Mouse (Mus musculus): Measurements from ENCODE around the gene Ube2k. TPM values are rescaled to one million over a fixed set of nuclear protein-coding genes. Genes with fewer than 3 reads are reported as not detected.
"Not testable (repeated sequence)": the region's sequence is repeated elsewhere in the genome, so short reads cannot be mapped to it uniquely, and the experiment has no call there.

The Ube2k gene
- total and polyA plus RNA-seq, 3 experiments = 52.9 to 231 TPM; not detected in 1

DNA sequence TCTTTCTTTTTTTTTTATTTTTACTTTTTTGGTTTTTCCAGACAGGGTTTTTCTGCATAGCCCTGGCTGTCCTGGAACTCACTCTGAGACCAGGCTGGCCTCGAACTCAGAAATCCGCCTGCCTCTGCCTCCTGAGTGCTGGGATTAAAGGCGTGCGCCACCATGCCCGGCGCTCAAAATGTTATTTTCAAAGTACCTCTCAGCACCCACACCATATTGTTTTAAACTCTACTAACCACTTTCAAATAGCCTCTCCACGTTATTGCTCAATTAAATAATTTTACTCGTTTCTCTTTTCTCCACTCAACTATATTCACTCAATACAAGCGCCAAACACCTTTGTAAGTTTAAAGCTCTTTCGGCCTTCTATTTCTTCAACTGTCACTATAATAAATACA, 966 bp upstream of the Ube2k start:
- Histone ChIP-seq H3K27ac (ENCODE audit: control insufficient read depth, low read depth, low read length) (peak overlapping the region; percentile 94), H3K9ac (ENCODE audit: control insufficient read depth, low read depth, low read length, poor library complexity, severe bottlenecking) (peak overlapping the region; percentile 97), H3K4me1 (ENCODE audit: control insufficient read depth in 1 of 2, insufficient read depth in 2 of 2, low read length in 2 of 2) (peaks cover 3 to 14% of the 10 kb centered on the region in 2 experiments; a peak in 3 of 4 replicates), H3K36me3 (ENCODE audit: control insufficient read depth in 1 of 2, insufficient read depth in 2 of 2, low read length in 2 of 2) (peaks cover 0 to 26% of the 10 kb centered on the region in 2 experiments; a peak in 3 of 4 replicates), H3K4me3 (ENCODE audit: control insufficient read depth in 1 of 2, insufficient read depth in 1 of 2, low read depth in 2 of 2, low read length in 2 of 2) (peak overlapping the region; percentile 80 to 100), H3K79me2 (ENCODE audit: control insufficient read depth, insufficient read depth, low read length, poor library complexity) (peaks cover 35% of the 10 kb centered on the region)
- not testable (repeated sequence) for H3K27me3 ChIP-seq (ENCODE audit: control insufficient read depth in 1 of 2, insufficient read depth in 2 of 2, low read length in 2 of 2); H3K9me3 ChIP-seq (replicated peaks; ENCODE audit: insufficient read depth, low read length); DNase-seq (ENCODE audit: low read depth, low spot score)
- TF ChIP-seq TBP (IDR thresholded peaks at IDR 0.05; ENCODE audit: low read depth, low read length) (peak; percentile 98), MAX (IDR thresholded peaks at IDR 0.05; ENCODE audit: low read length) (peak; percentile 11; the same call in 1 of the 2 replicates), CHD1 (IDR thresholded peaks at IDR 0.05; ENCODE audit: low read depth, low read length) (0 out of 2 replicates have a peak, but pooled peaks have one; percentile 13)

DNA sequence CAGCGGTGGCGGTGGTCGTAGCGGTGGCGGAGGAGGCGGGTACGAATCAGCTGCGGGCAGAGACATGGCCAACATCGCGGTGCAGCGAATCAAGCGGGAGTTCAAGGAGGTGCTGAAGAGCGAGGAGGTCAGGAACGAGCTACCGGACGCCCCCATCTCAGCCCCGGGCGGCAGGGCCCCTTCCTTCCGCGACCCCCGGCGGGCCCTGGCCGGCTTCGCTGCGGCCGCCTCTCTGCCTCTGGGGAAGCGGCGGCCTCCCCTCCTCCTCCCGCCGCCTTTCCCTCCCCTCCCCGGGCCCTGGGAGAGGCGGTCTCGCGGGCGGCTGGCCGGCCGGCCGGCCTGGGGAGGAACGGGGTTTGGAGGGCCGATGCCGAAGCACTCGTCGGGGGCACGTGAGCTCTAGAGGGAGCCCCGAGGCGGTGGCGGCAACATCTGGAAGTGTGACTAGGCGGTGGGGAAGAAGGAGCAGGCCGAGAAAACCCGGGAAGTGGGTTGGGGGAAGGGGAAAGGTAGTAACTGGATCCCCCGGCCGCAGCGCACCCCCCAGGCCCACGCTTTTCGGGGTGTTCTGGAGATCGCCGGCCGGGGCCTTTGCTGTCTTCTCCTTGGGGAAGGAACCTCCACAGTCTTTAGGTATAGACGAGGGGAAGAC, 513 bp downstream of the Ube2k start:
- Histone ChIP-seq H3K36me3 (ENCODE audit: control insufficient read depth in 1 of 2, insufficient read depth in 2 of 2, low read length in 2 of 2) (peaks cover 2 to 40% of the 10 kb centered on the region in 2 experiments), H3K9me3 (replicated peaks; ENCODE audit: insufficient read depth, low read length) (no peaks in the 10 kb centered on the region), H3K79me2 (ENCODE audit: control insufficient read depth, insufficient read depth, low read length, poor library complexity) (peaks cover 49% of the 10 kb centered on the region), H3K4me3 (ENCODE audit: control insufficient read depth in 1 of 2, insufficient read depth in 1 of 2, low read depth in 2 of 2, low read length in 2 of 2) (peak overlapping the region; percentile 82 to 100), H3K4me1 (ENCODE audit: control insufficient read depth in 1 of 2, insufficient read depth in 2 of 2, low read length in 2 of 2) (peaks cover 11 to 21% of the 10 kb centered on the region in 2 experiments), H3K27ac (ENCODE audit: control insufficient read depth, low read depth, low read length) (peak overlapping the region; percentile 92), H3K9ac (ENCODE audit: control insufficient read depth, low read depth, low read length, poor library complexity, severe bottlenecking) (peak overlapping the region; percentile 98), H3K27me3 (ENCODE audit: control insufficient read depth in 1 of 2, insufficient read depth in 2 of 2, low read length in 2 of 2) (no peaks in the 10 kb centered on the region)
- DNase-seq (ENCODE audit: low read depth, low spot score) = no peak
- peak; percentile 55; the same call in 1 of the 2 replicates for TF ChIP-seq BHLHE40 (IDR thresholded peaks at IDR 0.05; ENCODE audit: borderline replicate concordance, low read depth, low read length)
- peak; percentile 34; the same call in 1 of the 2 replicates for TF ChIP-seq USF1 (IDR thresholded peaks at IDR 0.05; ENCODE audit: low read depth, low read length)
- 0 out of 2 replicates have a peak, but pooled peaks have one; percentile 73 for TF ChIP-seq UBTF (IDR thresholded peaks at IDR 0.05; ENCODE audit: borderline replicate concordance, insufficient read depth, low read depth, low read length)
- no peak for TF ChIP-seq ZKSCAN1 (IDR thresholded peaks at IDR 0.05; ENCODE audit: low read depth, low read length)
- no peak for TF ChIP-seq POLR2AphosphoS5 (IDR thresholded peaks at IDR 0.05; ENCODE audit: borderline replicate concordance, low read depth, low read length)
- peak; percentile 17; the same call in 1 of the 2 replicates for TF ChIP-seq MAZ (IDR thresholded peaks at IDR 0.05; ENCODE audit: low read depth, low read length)

DNA sequence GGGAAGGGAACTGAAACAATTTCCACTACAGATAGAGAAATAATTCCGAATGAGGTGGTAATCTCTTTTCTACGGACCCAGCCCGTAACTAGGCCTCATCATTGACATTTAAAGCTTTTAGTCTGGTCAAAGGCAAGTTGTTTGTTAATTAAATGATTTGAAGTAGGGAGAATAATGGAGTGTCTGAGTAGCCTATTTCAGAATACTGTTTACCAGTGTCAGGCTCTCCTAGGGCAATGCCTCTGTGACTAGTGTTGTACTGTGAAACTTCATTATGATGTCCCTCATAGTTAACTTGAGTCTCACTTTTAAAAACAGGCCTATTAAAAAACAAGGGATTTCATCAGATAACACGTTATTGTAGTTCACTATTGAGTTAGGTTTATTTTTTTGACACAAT, 1.1 kb downstream of the Ube2k start:
- Histone ChIP-seq H3K79me2 (ENCODE audit: control insufficient read depth, insufficient read depth, low read length, poor library complexity) (peaks cover 53% of the 10 kb centered on the region), H3K36me3 (ENCODE audit: control insufficient read depth in 1 of 2, insufficient read depth in 2 of 2, low read length in 2 of 2) (peaks cover 3 to 43% of the 10 kb centered on the region in 2 experiments), H3K4me3 (ENCODE audit: control insufficient read depth in 1 of 2, insufficient read depth in 1 of 2, low read depth in 2 of 2, low read length in 2 of 2) (peak overlapping the region; percentile 82 to 100), H3K27ac (ENCODE audit: control insufficient read depth, low read depth, low read length) (peak overlapping the region; percentile 92), H3K9me3 (replicated peaks; ENCODE audit: insufficient read depth, low read length) (no peaks in the 10 kb centered on the region), H3K27me3 (ENCODE audit: control insufficient read depth in 1 of 2, insufficient read depth in 2 of 2, low read length in 2 of 2) (no peaks in the 10 kb centered on the region), H3K4me1 (ENCODE audit: control insufficient read depth in 1 of 2, insufficient read depth in 2 of 2, low read length in 2 of 2) (peaks cover 15 to 21% of the 10 kb centered on the region in 2 experiments), H3K9ac (ENCODE audit: control insufficient read depth, low read depth, low read length, poor library complexity, severe bottlenecking) (peak overlapping the region; percentile 98)
- no peak for TF ChIP-seq USF2 (IDR thresholded peaks at IDR 0.05; ENCODE audit: borderline replicate concordance in 1 of 2, insufficient read depth in 1 of 2, low read depth in 1 of 2, low read length in 2 of 2)
- TF ChIP-seq TCF12 (IDR thresholded peaks at IDR 0.05; ENCODE audit: low read depth, low read length) = no peak
- TF ChIP-seq MXI1 (IDR thresholded peaks at IDR 0.05; ENCODE audit: low read depth, low read length) = peak; percentile 15; the same call in 1 of the 2 replicates
- TF ChIP-seq MEF2A (IDR thresholded peaks at IDR 0.05; ENCODE audit: extremely low read depth, insufficient replicate concordance, low read depth, low read length, poor library complexity, severe bottlenecking) = no peak
- TF ChIP-seq GATA1 (IDR thresholded peaks at IDR 0.05; ENCODE audit: low read depth, low read length) = peak; percentile 26; the same call in 1 of the 2 replicates
- DNase-seq (ENCODE audit: low read depth, low spot score) = peak; percentile 62
